Mouse (Mus musculus) layer of hippocampus, adult 2 months (tissue): ENCODE results near the gene Nfe2l1. TPM values are rescaled to one million over a fixed set of nuclear protein-coding genes. Genes with fewer than 3 reads are reported as not detected.
"Not testable (repeated sequence)": the region's sequence is repeated elsewhere in the genome, so short reads cannot be mapped to it uniquely, and the experiment has no call there.

Source experiments
- DNase-seq, 2 experiments: peaks; one replicate each; pipeline ENCODE4 v3.0.0; 2022; ENCODE audit warnings: low spot score in 2 of 2
- H3K27ac ChIP-seq: fragments of 200-600 bp; 2 replicates; pipeline ENCODE4 v1.8.1; 2022
- H3K4me3 ChIP-seq: fragments of 200-600 bp; 2 replicates; pipeline ENCODE4 v1.8.1; 2022; ENCODE audit warnings: mild to moderate bottlenecking
- CTCF ChIP-seq: fragments of 200-600 bp; conservative IDR thresholded peaks from 2 replicates; pipeline ENCODE4 v1.8.1; 2022; ENCODE audit warnings: antibody characterized with exemption, mild to moderate bottlenecking, moderate library complexity
- total RNA-seq, 2 experiments: library from RNA; stranded (reverse); gene quantifications; 2 replicates each; pipeline ENCODE4 v1.2.3; 2021

Nfe2l1 gene
- total RNA-seq, 2 experiments from 2014 or later, result 221 to 229 TPM

GRCm38 (mm10) chr11:96823880-96824782, 5.6 kb downstream of the Nfe2l1 start:
- no peak for TF ChIP-seq CTCF
- Histone ChIP-seq H3K4me3 (peak overlapping the region; percentile 73), H3K27ac (peak overlapping the region; percentile 97)
- peak; percentile 80 to 92 for DNase-seq

- DNase-seq, result no peak
- H3K27ac ChIP-seq, result peak overlapping the region; percentile 97
- no peak for TF ChIP-seq CTCF
Measured at GRCm38 (mm10) chr11:96823471-96823837, 6.3 kb downstream of the Nfe2l1 start.

GRCm38 (mm10) chr11:96822675-96823470, 6.9 kb downstream of the Nfe2l1 start:
- DNase-seq, result no peak
- Histone ChIP-seq H3K27ac (peak overlapping the region; percentile 97), H3K4me3 (peak overlapping the region; percentile 73)
- no peak for TF ChIP-seq CTCF

More at GRCm38 (mm10) chr11:96823471-96823837, 6.3 kb downstream of the Nfe2l1 start:
- peak overlapping the region; percentile 73 for H3K4me3 ChIP-seq

- Histone ChIP-seq H3K27ac (peak overlapping the region; percentile 97), H3K4me3 (peak overlapping the region; percentile 73; the same call in 1 of the 2 replicates)
- no peak for TF ChIP-seq CTCF
- DNase-seq, result no peak
Measured at GRCm38 (mm10) chr11:96821956-96822355, 7.8 kb downstream of the Nfe2l1 start.

- no peak for DNase-seq
- TF ChIP-seq CTCF, result no peak
Measured at GRCm38 (mm10) chr11:96818128-96818710, 11.5 kb downstream of the Nfe2l1 start.

GRCm38 (mm10) chr11:96816979-96817378, 12.8 kb downstream of the Nfe2l1 start:
- no peak for DNase-seq
- Histone ChIP-seq H3K27ac (no peak overlapping the region; the same call in 1 of the 2 replicates), H3K4me3 (no peak overlapping the region)
- no peak for TF ChIP-seq CTCF

More at GRCm38 (mm10) chr11:96818128-96818710, 11.5 kb downstream of the Nfe2l1 start:
- Histone ChIP-seq H3K27ac (peak overlapping the region; percentile 43; the same call in 1 of the 2 replicates), H3K4me3 (no peak overlapping the region)

- no peak for DNase-seq
- no peak for TF ChIP-seq CTCF
- Histone ChIP-seq H3K27ac (no peak overlapping the region), H3K4me3 (no peak overlapping the region)
Measured at GRCm38 (mm10) chr11:96816494-96816893, 13.3 kb downstream of the Nfe2l1 start.

GRCm38 (mm10) chr11:96815895-96816294, 13.9 kb downstream of the Nfe2l1 start:
- Histone ChIP-seq H3K4me3 (no peak overlapping the region), H3K27ac (no peak overlapping the region)
- no peak for DNase-seq
- TF ChIP-seq CTCF, result no peak

GRCm38 (mm10) chr11:96814443-96814842, 15.3 kb downstream of the Nfe2l1 start:
- TF ChIP-seq CTCF, result no peak
- DNase-seq, result no peak
- no peak overlapping the region for H3K4me3 ChIP-seq
- no peak overlapping the region for H3K27ac ChIP-seq

- DNase-seq, result no peak
- no peak overlapping the region for H3K4me3 ChIP-seq
- TF ChIP-seq CTCF, result no peak
- no peak overlapping the region for H3K27ac ChIP-seq
Measured at GRCm38 (mm10) chr11:96813920-96814319, 15.8 kb downstream of the Nfe2l1 start.

- no peak for DNase-seq
- no peak for TF ChIP-seq CTCF
- no peak overlapping the region for H3K27ac ChIP-seq
- no peak overlapping the region for H3K4me3 ChIP-seq
Measured at GRCm38 (mm10) chr11:96813455-96813854, 16.3 kb downstream of the Nfe2l1 start.

- not testable (repeated sequence) for H3K27ac ChIP-seq, DNase-seq, H3K4me3 ChIP-seq
- TF ChIP-seq CTCF, result peak; percentile 20; the same call in 1 of the 2 replicates
Measured at GRCm38 (mm10) chr11:96811188-96811587, 18.6 kb downstream of the Nfe2l1 start.
